Mouse (Mus musculus): ENCODE results near the gene Zfp451. TPM values are rescaled to one million over a fixed set of nuclear protein-coding genes. Genes with fewer than 3 reads are reported as not detected.

Gene Zfp451
- total and polyA plus RNA-seq, 3 experiments, result 15.8 to 281 (median 20.6) TPM

- H3K27ac ChIP-seq (ENCODE audit: control insufficient read depth, low read depth, low read length), result no peak overlapping the region
- no peaks in the 10 kb centered on the region for H3K4me1 ChIP-seq (ENCODE audit: control insufficient read depth in 1 of 2, insufficient read depth in 2 of 2, low read length in 2 of 2)
- no peak for DNase-seq (ENCODE audit: low read depth, low spot score)
- H3K4me3 ChIP-seq (ENCODE audit: control insufficient read depth in 1 of 2, insufficient read depth in 1 of 2, low read depth in 2 of 2, low read length in 2 of 2), result no peak overlapping the region
- no peaks in the 10 kb centered on the region for H3K9me3 ChIP-seq (replicated peaks; ENCODE audit: insufficient read depth, low read length)
- H3K9ac ChIP-seq (ENCODE audit: control insufficient read depth, low read depth, low read length, poor library complexity, severe bottlenecking), result no peak overlapping the region
- no peaks in the 10 kb centered on the region for H3K79me2 ChIP-seq (ENCODE audit: control insufficient read depth, insufficient read depth, low read length, poor library complexity)
- TF ChIP-seq EP300 (IDR thresholded peaks at IDR 0.05; ENCODE audit: low read depth in 1 of 2, low read length in 2 of 2) (no peak), HCFC1 (IDR thresholded peaks at IDR 0.05; ENCODE audit: low read depth, low read length) (no peak), CTCF (IDR thresholded peaks at IDR 0.05 in 2 of 3, conservative IDR thresholded peaks at IDR 0.05 in 1 of 3; ENCODE audit: control insufficient read depth in 1 of 3, insufficient read depth in 1 of 3, low read depth in 2 of 3, low read length in 3 of 3, poor library complexity in 1 of 3, severe bottlenecking in 1 of 3) (no peak)
- no peaks in the 10 kb centered on the region for H3K27me3 ChIP-seq (ENCODE audit: control insufficient read depth in 1 of 2, insufficient read depth in 2 of 2, low read length in 2 of 2)
- peaks cover 0 to 10% of the 10 kb centered on the region in 2 experiments; a peak in 2 of 4 replicates for H3K36me3 ChIP-seq (ENCODE audit: control insufficient read depth in 1 of 2, insufficient read depth in 2 of 2, low read length in 2 of 2)
Measured at GRCm38 (mm10) chr1:33772106-33772505, 42.3 kb downstream of the Zfp451 start.

GRCm38 (mm10) chr1:33771621-33772020, 42.8 kb downstream of the Zfp451 start:
- no peaks in the 10 kb centered on the region for H3K27me3 ChIP-seq (ENCODE audit: control insufficient read depth in 1 of 2, insufficient read depth in 2 of 2, low read length in 2 of 2)
- H3K9me3 ChIP-seq (replicated peaks; ENCODE audit: insufficient read depth, low read length), result no peaks in the 10 kb centered on the region
- no peaks in the 10 kb centered on the region for H3K4me1 ChIP-seq (ENCODE audit: control insufficient read depth in 1 of 2, insufficient read depth in 2 of 2, low read length in 2 of 2)
- H3K36me3 ChIP-seq (ENCODE audit: control insufficient read depth in 1 of 2, insufficient read depth in 2 of 2, low read length in 2 of 2), result peaks cover 0 to 10% of the 10 kb centered on the region in 2 experiments; a peak in 2 of 4 replicates
- no peak for TF ChIP-seq MAZ (IDR thresholded peaks at IDR 0.05; ENCODE audit: low read depth, low read length)
- no peak for TF ChIP-seq MAX (IDR thresholded peaks at IDR 0.05; ENCODE audit: low read length)
- no peak for TF ChIP-seq USF1 (IDR thresholded peaks at IDR 0.05; ENCODE audit: low read depth, low read length)
- TF ChIP-seq ZKSCAN1 (IDR thresholded peaks at IDR 0.05; ENCODE audit: low read depth, low read length), result no peak
- TF ChIP-seq MAFK (IDR thresholded peaks at IDR 0.05; ENCODE audit: borderline replicate concordance, low read depth, low read length), result no peak
- no peak for TF ChIP-seq RAD21 (IDR thresholded peaks at IDR 0.05; ENCODE audit: low read depth, low read length)
- H3K27ac ChIP-seq (ENCODE audit: control insufficient read depth, low read depth, low read length), result no peak overlapping the region
- no peak overlapping the region for H3K9ac ChIP-seq (ENCODE audit: control insufficient read depth, low read depth, low read length, poor library complexity, severe bottlenecking)
- no peaks in the 10 kb centered on the region for H3K79me2 ChIP-seq (ENCODE audit: control insufficient read depth, insufficient read depth, low read length, poor library complexity)
- no peak for DNase-seq (ENCODE audit: low read depth, low spot score)
- no peak overlapping the region for H3K4me3 ChIP-seq (ENCODE audit: control insufficient read depth in 1 of 2, insufficient read depth in 1 of 2, low read depth in 2 of 2, low read length in 2 of 2)

GRCm38 (mm10) chr1:33768827-33769226, 45.6 kb downstream of the Zfp451 start:
- Histone ChIP-seq H3K27me3 (ENCODE audit: control insufficient read depth in 1 of 2, insufficient read depth in 2 of 2, low read length in 2 of 2) (no peaks in the 10 kb centered on the region), H3K79me2 (ENCODE audit: control insufficient read depth, insufficient read depth, low read length, poor library complexity) (no peaks in the 10 kb centered on the region), H3K36me3 (ENCODE audit: control insufficient read depth in 1 of 2, insufficient read depth in 2 of 2, low read length in 2 of 2) (peaks cover 0 to 14% of the 10 kb centered on the region in 2 experiments; a peak in 2 of 4 replicates), H3K4me3 (ENCODE audit: control insufficient read depth in 1 of 2, insufficient read depth in 1 of 2, low read depth in 2 of 2, low read length in 2 of 2) (no peak overlapping the region), H3K4me1 (ENCODE audit: control insufficient read depth in 1 of 2, insufficient read depth in 2 of 2, low read length in 2 of 2) (no peaks in the 10 kb centered on the region), H3K27ac (ENCODE audit: control insufficient read depth, low read depth, low read length) (no peak overlapping the region), H3K9me3 (replicated peaks; ENCODE audit: insufficient read depth, low read length) (no peaks in the 10 kb centered on the region), H3K9ac (ENCODE audit: control insufficient read depth, low read depth, low read length, poor library complexity, severe bottlenecking) (no peak overlapping the region)
- DNase-seq (ENCODE audit: low read depth, low spot score), result no peak
- no peak for TF ChIP-seq USF2 (IDR thresholded peaks at IDR 0.05; ENCODE audit: borderline replicate concordance in 1 of 2, insufficient read depth in 1 of 2, low read depth in 1 of 2, low read length in 2 of 2)
- no peak for TF ChIP-seq GATA1 (IDR thresholded peaks at IDR 0.05; ENCODE audit: low read depth, low read length)
- no peak for TF ChIP-seq POLR2AphosphoS2 (IDR thresholded peaks at IDR 0.05; ENCODE audit: low read length)
- TF ChIP-seq POLR2AphosphoS5 (IDR thresholded peaks at IDR 0.05; ENCODE audit: borderline replicate concordance, low read depth, low read length), result no peak
- no peak for TF ChIP-seq MAX (IDR thresholded peaks at IDR 0.05; ENCODE audit: low read length)
- TF ChIP-seq CHD2 (IDR thresholded peaks at IDR 0.05; ENCODE audit: low read length), result no peak
- TF ChIP-seq TCF12 (IDR thresholded peaks at IDR 0.05; ENCODE audit: low read depth, low read length), result no peak
- TF ChIP-seq TBP (IDR thresholded peaks at IDR 0.05; ENCODE audit: low read depth, low read length), result no peak
- no peak for TF ChIP-seq UBTF (IDR thresholded peaks at IDR 0.05; ENCODE audit: borderline replicate concordance, insufficient read depth, low read depth, low read length)
- no peak for TF ChIP-seq NRF1 (IDR thresholded peaks at IDR 0.05; ENCODE audit: insufficient read depth, low read depth, low read length, poor library complexity, severe bottlenecking)
- TF ChIP-seq KAT2A (conservative IDR thresholded peaks at IDR 0.05; ENCODE audit: low read depth, low read length), result no peak
- TF ChIP-seq TAL1 (IDR thresholded peaks at IDR 0.05; ENCODE audit: low read length), result no peak
- TF ChIP-seq ELF1 (IDR thresholded peaks at IDR 0.05; ENCODE audit: low read depth, low read length), result no peak
- no peak for TF ChIP-seq MAZ (IDR thresholded peaks at IDR 0.05; ENCODE audit: low read depth, low read length)
- no peak for TF ChIP-seq MYC (IDR thresholded peaks at IDR 0.05; ENCODE audit: low read depth, low read length)
- TF ChIP-seq RAD21 (IDR thresholded peaks at IDR 0.05; ENCODE audit: low read depth, low read length), result no peak
- no peak for TF ChIP-seq CHD1 (IDR thresholded peaks at IDR 0.05; ENCODE audit: low read depth, low read length)
